Mouse (Mus musculus) forebrain, embryonic 14.5 days (tissue): ENCODE data around the gene Cacnb3. TPM values are rescaled to one million over a fixed set of nuclear protein-coding genes. Genes with fewer than 3 reads are reported as not detected.
"Not testable (repeated sequence)": the region's sequence is repeated elsewhere in the genome, so short reads cannot be mapped to it uniquely, and the experiment has no call there.

Source experiments
- ATAC-seq: fragments of 200-750 bp; cut with Nextera tagmentation; 2 replicates; pipeline ENCODE4 v1.8.0; 2017; ENCODE audit warnings: mild to moderate bottlenecking, moderate library complexity
- DNase-seq: peaks from one replicate; pipeline ENCODE4 v3.0.0-alpha.2; 2015; ENCODE audit warnings: low spot score
- H3K27ac ChIP-seq: fragments of 300-500 bp; sonication (generic); 2 replicates; pipeline ENCODE4 v1.5.1; 2014; ENCODE audit warnings: low read depth, mild to moderate bottlenecking, control low read depth, low read length, moderate library complexity
- H3K27me3 ChIP-seq: fragments of 300-500 bp; sonication (generic); replicated peaks from 2 replicates; pipeline ENCODE4 v1.6.1; 2014; ENCODE audit warnings: low read length, control low read depth, mixed read lengths; ENCODE audit not compliant: control insufficient read depth, insufficient read depth
- H3K36me3 ChIP-seq: fragments of 300-500 bp; sonication (generic); 2 replicates; pipeline ENCODE4 v1.6.1; 2014; ENCODE audit warnings: low read length, control low read depth; ENCODE audit not compliant: control insufficient read depth, insufficient read depth
- H3K4me1 ChIP-seq: fragments of 300-500 bp; sonication (generic); 2 replicates; pipeline ENCODE4 v1.6.1; 2014; ENCODE audit warnings: antibody characterized with exemption, low read length, control low read depth; ENCODE audit not compliant: control insufficient read depth, insufficient read depth
- H3K4me2 ChIP-seq: fragments of 300-500 bp; sonication (generic); 2 replicates; pipeline ENCODE4 v1.6.1; 2014; ENCODE audit warnings: mild to moderate bottlenecking, control low read depth, low read length
- H3K4me3 ChIP-seq: fragments of 300-500 bp; sonication (generic); 2 replicates; pipeline ENCODE4 v1.5.1; 2014; ENCODE audit warnings: low read depth, low read length, control low read depth
- H3K9ac ChIP-seq: fragments of 300-500 bp; sonication (generic); 2 replicates; pipeline ENCODE4 v1.6.1; 2014; ENCODE audit warnings: mild to moderate bottlenecking, low read length, control low read depth, moderate library complexity
- H3K9me3 ChIP-seq: fragments of 300-500 bp; sonication (generic); replicated peaks from 2 replicates; pipeline ENCODE4 v1.6.1; 2016; ENCODE audit warnings: low read length, control low read depth, mixed read lengths; ENCODE audit not compliant: control insufficient read depth
- WGBS: fragments of 180-500 bp; shearing (Covaris S2); extraction: QIAGEN DNeasy Blood & Tissue Kit; methylation state at CpG from one replicate; pipeline ENCODE4 v1.1.7; 2014; 5-methylcytosine and 5-hydroxymethylcytosine counted together
- polyA plus RNA-seq: library from polyadenylated mRNA; unstranded; fragments of >200 nt; fragmentation: Nextera tagmentation; extraction: Ambion mirVana; gene quantifications from 2 replicates; pipeline ENCODE4 v1.2.1, GENCODE M21; 2014

The Cacnb3 gene
- 75.9 and 95.4 TPM in 2 replicates for polyA plus RNA-seq

- H3K4me3 ChIP-seq = peak within 1 kb of the TSS; percentile 81
- H3K9me3 ChIP-seq = no peaks in the 10 kb centered on the region
- DNase-seq = no peak
- H3K27ac ChIP-seq = peak within 1 kb of the TSS; percentile 69; the same call in 1 of the 2 replicates
- H3K9ac ChIP-seq = no peak within 1 kb of the TSS
- no peak for ATAC-seq
- H3K4me1 ChIP-seq = peaks cover 23% of the 10 kb centered on the region
- no peaks in the 10 kb centered on the region for H3K36me3 ChIP-seq
- H3K4me2 ChIP-seq = peak within 1 kb of the TSS; percentile 87
- H3K27me3 ChIP-seq = peaks cover 15% of the 10 kb centered on the region; the same call in 1 of the 2 replicates
- 40% methylated on average over 4 of the region's 4 CpGs for WGBS
These were observed at the start of gene Cacnb3 for GRCm38 (mm10) chr15:98630540-98630939. TSS of gene Cacnb3 (plus strand) at chr15:98630840.

- H3K27me3 ChIP-seq = no peaks in the 10 kb centered on the region
- H3K4me3 ChIP-seq = no peak overlapping the region
- peak; percentile 34; the same call in 1 of the 2 replicates for ATAC-seq
- no peak overlapping the region for H3K9ac ChIP-seq
- no peak overlapping the region for H3K4me2 ChIP-seq
- DNase-seq = peak; percentile 58
- H3K4me1 ChIP-seq = no peaks in the 10 kb centered on the region
- H3K9me3 ChIP-seq = no peaks in the 10 kb centered on the region
- no peaks in the 10 kb centered on the region for H3K36me3 ChIP-seq
- H3K27ac ChIP-seq = no peak overlapping the region; the same call in 1 of the 2 replicates
- 63% methylated on average over 8 of the region's 8 CpGs for WGBS
These were observed 48.2 kb upstream of the Cacnb3 start for GRCm38 (mm10) chr15:98582410-98582809.

GRCm38 (mm10) chr15:98582996-98583395, 47.6 kb upstream of the Cacnb3 start:
- Histone ChIP-seq H3K4me1 (no peaks in the 10 kb centered on the region), H3K4me3 (no peak overlapping the region), H3K27me3 (no peaks in the 10 kb centered on the region), H3K9ac (no peak overlapping the region), H3K9me3 (no peaks in the 10 kb centered on the region), H3K4me2 (no peak overlapping the region), H3K36me3 (no peaks in the 10 kb centered on the region), H3K27ac (peak overlapping the region; percentile 66; the same call in 1 of the 2 replicates)
- 83% methylated on average over 8 of the region's 8 CpGs for WGBS
- ATAC-seq (no peak), DNase-seq (no peak)

GRCm38 (mm10) chr15:98585421-98585820, 45.2 kb upstream of the Cacnb3 start:
- no peaks in the 10 kb centered on the region for H3K27me3 ChIP-seq
- H3K36me3 ChIP-seq = peaks cover 7% of the 10 kb centered on the region
- H3K9me3 ChIP-seq = no peaks in the 10 kb centered on the region
- no peak overlapping the region for H3K4me3 ChIP-seq
- no peak overlapping the region for H3K9ac ChIP-seq
- WGBS = 45% methylated on average over 7 of the region's 7 CpGs
- H3K4me2 ChIP-seq = no peak overlapping the region
- no peak for ATAC-seq
- no peaks in the 10 kb centered on the region for H3K4me1 ChIP-seq
- no peak overlapping the region for H3K27ac ChIP-seq
- no peak for DNase-seq

GRCm38 (mm10) chr15:98586141-98586540, 44.5 kb upstream of the Cacnb3 start:
- DNase-seq, H3K4me3 ChIP-seq, H3K4me2 ChIP-seq, H3K9ac ChIP-seq, H3K9me3 ChIP-seq, ATAC-seq, H3K4me1 ChIP-seq, H3K27me3 ChIP-seq, H3K27ac ChIP-seq: not testable (repeated sequence)
- WGBS = 77% methylated on average over 9 of the region's 9 CpGs
- peaks cover 13% of the 10 kb centered on the region for H3K36me3 ChIP-seq

- Histone ChIP-seq H3K4me1 (no peaks in the 10 kb centered on the region), H3K36me3 (peaks cover 29% of the 10 kb centered on the region), H3K27me3 (no peaks in the 10 kb centered on the region), H3K4me2 (no peak overlapping the region), H3K4me3 (no peak overlapping the region), H3K9me3 (no peaks in the 10 kb centered on the region), H3K27ac (no peak overlapping the region), H3K9ac (no peak overlapping the region)
- ATAC-seq (no peak), DNase-seq (no peak)
- 90% methylated on average over 11 of the region's 11 CpGs for WGBS
These were observed 42.9 kb upstream of the Cacnb3 start for GRCm38 (mm10) chr15:98587751-98588150.

GRCm38 (mm10) chr15:98589640-98590336, 40.9 kb upstream of the Cacnb3 start:
- H3K9me3 ChIP-seq = no peaks in the 10 kb centered on the region
- no peak overlapping the region for H3K4me2 ChIP-seq
- H3K27ac ChIP-seq = no peak overlapping the region
- H3K4me1 ChIP-seq = no peaks in the 10 kb centered on the region
- H3K4me3 ChIP-seq = no peak overlapping the region
- no peak overlapping the region for H3K9ac ChIP-seq
- WGBS = 79% methylated on average over 7 of the region's 7 CpGs
- H3K27me3 ChIP-seq = no peaks in the 10 kb centered on the region
- DNase-seq (no peak), ATAC-seq (no peak)
- peaks cover 49% of the 10 kb centered on the region for H3K36me3 ChIP-seq

- peaks cover 65% of the 10 kb centered on the region for H3K36me3 ChIP-seq
- H3K9me3 ChIP-seq = no peaks in the 10 kb centered on the region
- H3K4me1 ChIP-seq = no peaks in the 10 kb centered on the region
- H3K9ac ChIP-seq = no peak overlapping the region
- no peak overlapping the region for H3K4me2 ChIP-seq
- ATAC-seq (no peak), DNase-seq (no peak)
- 74% methylated on average over 4 of the region's 4 CpGs for WGBS
- H3K27me3 ChIP-seq = no peaks in the 10 kb centered on the region
- H3K27ac ChIP-seq = no peak overlapping the region
- no peak overlapping the region for H3K4me3 ChIP-seq
These were observed 39.2 kb upstream of the Cacnb3 start for GRCm38 (mm10) chr15:98591396-98591795.

- Histone ChIP-seq H3K27ac (no peak overlapping the region), H3K36me3 (peaks cover 88% of the 10 kb centered on the region)
These were observed 36.4 kb upstream of the Cacnb3 start for GRCm38 (mm10) chr15:98594193-98594592.

More at GRCm38 (mm10) chr15:98594193-98594592, 36.4 kb upstream of the Cacnb3 start:
- ATAC-seq (no peak), DNase-seq (no peak)
- Histone ChIP-seq H3K9me3 (no peaks in the 10 kb centered on the region), H3K4me1 (no peaks in the 10 kb centered on the region), H3K4me3 (no peak overlapping the region), H3K27me3 (no peaks in the 10 kb centered on the region), H3K4me2 (no peak overlapping the region), H3K9ac (no peak overlapping the region)
- WGBS = 85% methylated on average over 19 of the region's 19 CpGs
